Mouse (Mus musculus) thymus, postnatal 14 days (tissue): ENCODE measurements around the gene Asb3.
A peak's percentile ranks its signal among the peaks of the same experiment; 100 is the strongest.

Experiments
- DNase-seq: peaks from one replicate; pipeline ENCODE4 v3.0.0; 2021

The Asb3 gene

DNA sequence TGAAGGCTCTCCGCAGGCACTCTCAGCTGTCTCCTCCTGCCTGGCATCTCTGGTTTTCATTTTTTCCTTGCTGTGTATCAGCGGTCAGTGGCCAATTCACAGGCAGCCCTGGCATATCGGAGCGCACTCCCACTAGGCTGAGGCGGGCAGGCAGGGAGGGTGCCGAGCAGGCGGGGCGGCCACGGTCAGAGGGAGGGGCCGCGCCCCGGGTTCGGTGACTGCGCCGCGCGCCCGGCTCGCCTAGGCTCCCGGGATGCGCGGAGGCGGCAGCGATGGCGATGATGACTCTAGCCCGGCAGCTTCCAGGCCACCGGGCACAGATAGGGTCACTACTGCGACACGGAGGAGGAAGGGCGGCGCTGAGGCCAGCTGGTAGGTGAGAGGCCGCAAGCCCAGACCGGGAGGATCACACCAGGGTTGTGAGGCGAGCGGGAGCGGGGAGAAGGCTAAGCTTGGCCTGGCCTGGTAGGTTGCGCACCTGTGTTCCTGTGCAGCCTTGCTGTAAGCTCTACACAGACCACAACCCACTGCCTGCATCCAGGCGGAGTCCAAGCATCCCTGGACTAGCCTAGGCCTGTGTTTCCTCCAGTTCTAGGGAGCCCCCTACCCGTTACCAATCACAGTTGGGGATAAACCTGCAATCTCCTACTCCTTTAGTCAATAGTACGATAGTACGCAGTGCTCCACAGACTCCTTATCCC is at the start of gene Asb3, which contains the start of gene Gpr75:
Gene Asb3, plus strand, starts transcription at position 246 of the 701 bp plus-strand sequence.
Gene Gpr75, plus strand, starts transcription at position 188 of the 701 bp plus-strand sequence.
- DNase-seq: peak; percentile 4

DNA sequence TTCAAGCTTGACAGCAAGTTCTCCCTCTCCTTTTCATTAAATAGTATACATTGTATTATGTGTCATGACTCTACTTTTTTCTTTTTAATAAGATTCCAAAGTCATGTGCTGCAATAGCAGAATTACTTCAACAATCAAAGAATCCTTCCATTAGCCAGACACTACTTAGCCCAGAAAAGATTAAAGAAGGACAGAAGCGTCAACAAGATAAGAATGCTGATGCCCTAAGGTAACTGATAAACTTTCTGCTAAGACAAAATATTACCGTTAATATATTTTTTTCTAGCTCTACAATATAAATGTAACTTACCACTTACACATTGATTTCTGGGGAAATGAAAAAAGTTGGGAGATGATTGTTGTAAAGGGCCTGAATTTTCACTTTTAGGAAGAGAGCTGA is 46.4 kb upstream of the Asb3 start:
- DNase-seq: no peak

DNA sequence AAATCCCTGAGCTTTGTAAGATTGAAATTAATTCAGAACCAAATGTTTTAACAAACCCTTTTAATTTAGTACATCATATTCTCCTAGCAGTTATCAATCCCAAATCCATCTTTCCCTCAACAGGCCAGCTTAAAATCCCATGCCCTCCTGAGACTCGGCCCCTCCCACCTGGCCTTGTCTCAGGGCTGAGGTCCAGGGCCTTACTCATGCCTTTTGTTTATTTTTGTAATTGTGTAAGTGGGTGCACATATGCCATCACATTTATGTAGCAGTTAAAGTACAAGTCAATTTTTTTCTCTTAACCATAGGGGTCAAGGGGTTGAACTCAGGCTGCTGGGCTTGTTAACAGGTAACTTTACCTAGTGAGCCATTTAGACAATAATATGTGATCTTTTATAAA is 40.9 kb upstream of the Asb3 start:
- no peak for DNase-seq

DNA sequence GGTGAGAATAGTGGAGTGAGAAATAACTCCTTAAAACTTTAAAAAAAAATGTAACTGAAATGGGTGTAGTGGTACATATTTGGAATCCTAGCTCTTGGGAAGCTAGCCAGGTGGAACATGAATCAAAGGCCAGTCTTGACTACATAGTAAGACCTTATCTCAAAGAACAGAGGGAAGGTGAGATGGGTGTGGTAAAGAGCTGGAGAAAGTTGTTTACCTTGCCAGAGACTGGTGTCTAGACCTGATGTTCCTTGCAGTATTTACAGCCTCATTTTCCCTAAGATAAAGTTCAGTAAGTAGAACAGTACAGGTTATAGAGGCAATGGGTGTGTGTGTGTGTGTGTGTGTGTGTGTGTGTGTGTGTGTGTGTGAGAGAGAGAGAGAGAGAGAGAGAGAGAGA is 12.8 kb upstream of the Asb3 start:
- no peak for DNase-seq

DNA sequence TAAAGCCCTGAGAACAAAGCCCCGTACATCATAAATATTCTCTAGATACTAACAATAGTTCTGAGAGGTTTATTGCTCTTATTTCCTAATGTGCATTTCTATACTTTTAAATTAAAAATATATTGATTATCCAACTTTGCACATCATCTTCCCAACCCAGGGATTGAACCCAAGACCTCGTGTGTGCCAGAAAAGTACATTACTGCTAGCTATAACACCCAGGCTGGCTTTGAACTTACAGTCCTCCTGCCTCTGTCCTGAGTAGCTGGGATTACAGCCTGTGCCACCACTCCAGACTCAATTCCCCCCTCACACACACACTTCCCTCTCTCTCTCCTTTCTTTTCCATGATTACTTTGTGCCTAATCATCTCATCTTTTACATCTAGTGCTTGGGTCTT is 2.9 kb downstream of the Asb3 start:
- no peak for DNase-seq

DNA sequence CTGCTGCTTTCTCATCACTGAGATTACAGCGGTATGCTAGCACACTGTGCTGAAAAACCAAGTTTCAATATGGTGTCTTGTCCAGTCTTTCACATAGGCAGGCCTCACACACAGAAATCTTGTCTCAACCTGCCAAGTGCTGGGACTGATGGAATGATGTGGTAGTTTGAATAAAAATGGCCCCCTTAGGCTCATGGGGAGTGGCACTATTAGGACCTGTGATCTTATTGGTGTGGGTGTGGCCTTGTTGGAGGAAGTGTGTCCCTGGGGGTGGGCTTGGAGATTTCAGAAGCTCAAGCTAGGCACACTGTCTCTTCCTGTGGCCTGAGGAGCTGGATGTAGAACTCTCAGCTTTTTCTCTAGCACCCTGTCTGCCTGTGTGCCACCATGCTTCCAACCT is 11.0 kb downstream of the Asb3 start:
- no peak for DNase-seq

DNA sequence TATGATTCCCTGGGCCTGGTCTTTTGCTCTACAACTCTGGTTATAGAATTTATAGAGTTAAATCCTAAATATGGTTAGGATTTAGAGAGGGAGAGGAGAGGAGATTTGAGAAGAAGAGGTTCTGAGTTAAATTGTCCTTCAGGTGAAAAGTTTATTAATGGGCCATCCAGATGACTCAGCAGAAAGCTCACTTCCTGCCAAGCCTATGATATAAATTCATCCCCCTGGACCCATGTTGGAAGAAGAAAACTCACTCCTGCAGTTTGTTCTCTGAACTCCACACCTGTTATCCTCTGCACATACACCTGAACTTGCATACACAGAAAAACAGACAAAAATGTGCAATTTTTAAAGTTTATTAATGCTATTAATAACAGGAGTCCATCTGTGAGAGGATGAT is 14.1 kb downstream of the Asb3 start:
- no peak for DNase-seq

DNA sequence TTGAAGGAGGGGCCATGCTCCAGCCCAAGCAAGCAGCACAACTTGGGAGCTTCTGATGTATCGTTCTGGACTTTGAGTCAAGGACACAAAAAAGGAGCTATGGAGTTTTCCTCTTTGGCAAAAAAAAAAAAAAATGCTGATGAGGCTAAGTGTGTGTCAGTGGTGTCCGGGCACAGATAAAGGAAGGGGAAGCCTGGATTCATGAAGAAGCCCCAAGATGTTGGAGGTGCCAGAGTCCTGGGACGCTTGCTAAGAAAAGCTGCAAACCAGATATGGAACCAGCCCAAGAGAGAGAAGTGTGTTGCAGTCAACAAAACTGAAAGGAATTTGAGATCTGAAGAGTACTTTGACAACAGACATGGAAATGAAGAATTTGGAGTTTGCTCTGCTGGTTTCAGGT is 27.1 kb downstream of the Asb3 start:
- no peak for DNase-seq

DNA sequence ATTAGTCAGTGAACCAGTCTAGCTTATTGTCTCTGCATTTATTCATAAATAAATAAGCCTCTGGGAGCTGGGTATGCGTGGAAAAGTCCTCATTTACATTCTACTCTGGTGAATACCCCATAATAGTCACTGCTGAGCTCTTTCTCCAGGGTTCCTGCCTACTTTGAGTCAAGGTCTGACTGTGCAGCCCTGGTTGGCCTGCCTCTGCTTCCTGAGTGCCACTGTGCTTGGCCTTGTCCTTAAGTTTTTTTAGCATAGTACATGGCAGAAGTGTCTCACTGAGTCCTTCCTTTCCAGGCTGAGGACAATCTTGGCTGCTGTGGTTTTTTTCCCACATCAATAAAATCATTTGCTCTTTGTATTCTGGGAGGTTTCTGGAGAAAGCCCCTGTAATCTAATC is 35.4 kb downstream of the Asb3 start:
- no peak for DNase-seq

DNA sequence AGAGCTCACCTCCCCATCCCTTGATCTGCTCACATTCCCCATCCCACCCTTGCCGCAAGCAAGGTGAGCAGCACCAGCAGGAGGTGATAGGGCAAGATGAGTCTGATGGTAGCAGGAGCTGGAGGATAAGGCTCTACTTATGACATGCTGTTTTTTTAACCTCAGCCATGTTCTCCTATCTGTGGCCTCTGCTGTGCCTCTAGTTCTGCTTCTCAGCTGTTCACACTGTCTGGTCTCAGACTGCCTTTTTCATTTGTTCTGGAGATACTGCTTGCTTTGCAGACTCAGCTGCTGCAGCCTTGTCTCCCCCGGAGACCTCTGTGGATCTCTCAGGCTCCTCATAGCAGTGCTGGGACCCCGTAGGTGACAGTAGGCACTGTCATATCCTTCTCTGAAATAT is 38.1 kb downstream of the Asb3 start:
- DNase-seq: no peak

DNA sequence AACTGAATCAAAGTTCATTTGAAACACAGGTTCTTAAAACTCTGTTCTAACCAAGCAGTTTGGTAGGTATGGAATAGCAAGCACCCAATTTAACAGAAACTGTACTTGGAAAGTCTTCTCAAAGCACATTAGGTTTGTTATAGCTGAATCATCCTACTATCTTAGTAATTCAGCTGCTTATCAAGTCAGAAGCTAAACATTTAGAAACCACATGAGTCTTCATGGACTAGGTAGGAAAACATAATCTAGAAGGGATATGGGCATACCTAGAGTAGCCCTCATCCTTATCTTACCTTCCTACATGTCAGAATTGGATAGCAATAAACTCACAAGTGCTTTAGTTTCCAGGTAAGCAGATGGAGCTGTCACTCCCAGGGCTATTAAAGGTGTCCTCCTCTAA is 42.9 kb downstream of the Asb3 start:
- no peak for DNase-seq

DNA sequence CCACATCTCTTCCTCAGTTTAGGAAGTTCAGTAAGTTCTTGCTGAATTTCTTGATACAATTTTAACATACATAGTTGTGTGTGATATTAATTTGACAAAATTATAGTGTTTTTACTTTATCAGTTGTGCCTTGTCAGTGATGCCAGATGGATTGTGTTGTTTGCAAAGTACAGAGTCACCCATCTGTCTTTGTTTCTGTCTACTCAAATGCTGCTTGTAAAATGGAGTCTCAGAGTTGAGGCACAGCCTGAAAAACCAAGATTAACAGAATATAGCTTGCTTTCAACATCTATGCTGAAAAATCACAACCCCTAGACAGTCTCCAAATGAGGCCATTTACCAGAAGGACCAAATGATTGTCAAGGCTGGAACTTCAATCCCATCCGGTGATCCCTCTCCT is 43.3 kb downstream of the Asb3 start:
- DNase-seq: no peak

DNA sequence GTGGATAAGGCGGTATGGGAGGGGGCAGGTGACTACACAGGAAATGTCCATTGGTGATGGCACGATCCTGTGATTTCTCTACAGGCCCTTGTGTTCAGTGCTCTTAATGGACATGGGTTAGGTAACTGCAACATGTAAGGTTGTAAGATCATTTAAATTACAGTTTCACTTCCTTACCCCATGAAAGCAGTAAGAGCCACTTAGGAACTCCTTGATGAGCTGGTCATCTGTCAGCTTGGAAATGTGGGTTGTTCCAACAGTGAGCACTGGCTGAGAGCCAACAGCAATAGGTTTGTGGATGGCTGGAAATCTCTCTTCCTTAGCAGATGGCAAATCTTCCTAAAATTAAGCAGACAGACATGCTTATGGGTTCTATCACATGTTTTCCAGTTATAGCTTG is 58.3 kb downstream of the Asb3 start:
- no peak for DNase-seq

DNA sequence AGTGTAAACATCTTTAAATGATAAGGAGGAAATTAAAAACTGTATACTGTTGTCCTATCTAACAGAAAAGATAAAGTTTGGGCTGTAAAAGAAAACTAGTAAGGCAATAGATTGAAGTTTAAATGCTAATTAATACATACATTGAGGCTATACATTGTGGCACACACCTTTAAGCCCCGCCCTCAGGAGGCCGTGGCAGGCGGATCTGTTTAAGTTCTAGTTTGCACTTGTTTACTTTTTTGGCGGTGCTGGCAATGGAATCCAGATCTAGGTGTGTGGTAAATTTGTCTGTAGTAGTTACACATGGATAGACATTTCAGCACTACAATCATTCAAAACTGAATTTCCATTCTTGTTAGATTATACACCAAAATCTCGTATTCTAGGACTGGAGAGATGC is 67.6 kb downstream of the Asb3 start:
- DNase-seq: peak; percentile 7

DNA sequence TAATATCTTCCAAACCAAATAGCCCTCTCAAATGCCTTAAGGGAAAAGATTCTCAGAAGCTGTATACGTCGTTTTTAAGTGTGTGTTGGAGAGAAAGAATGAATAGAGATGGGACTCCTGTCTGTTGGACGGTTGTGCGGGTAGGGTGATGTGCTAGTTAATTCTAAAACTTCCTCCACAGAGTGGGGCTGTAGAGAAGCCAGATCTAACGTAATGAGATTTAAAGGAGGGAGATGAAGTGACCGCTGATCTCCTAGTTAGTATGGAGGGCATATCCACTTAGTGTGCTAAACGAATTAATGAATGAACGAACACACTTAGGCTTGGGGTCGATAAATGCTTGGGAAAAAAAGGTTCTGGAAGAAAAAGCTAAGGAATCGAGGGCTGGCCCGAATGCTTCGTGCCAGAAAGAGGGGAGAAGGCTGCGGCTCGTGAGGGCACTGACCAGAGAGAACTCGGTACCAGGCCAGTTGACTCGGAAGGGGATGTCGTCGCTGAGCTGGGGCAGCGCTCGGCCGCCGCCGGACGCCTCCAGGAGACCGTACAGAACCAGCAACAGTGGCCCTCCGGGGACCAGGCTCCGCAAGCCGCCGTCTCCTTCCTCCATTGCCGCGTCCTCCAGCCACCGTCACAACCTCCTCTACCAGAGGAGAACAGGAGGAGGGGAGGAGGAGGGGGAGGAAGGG is 68.4 kb downstream of the Asb3 start:
- DNase-seq: peak; percentile 70

DNA sequence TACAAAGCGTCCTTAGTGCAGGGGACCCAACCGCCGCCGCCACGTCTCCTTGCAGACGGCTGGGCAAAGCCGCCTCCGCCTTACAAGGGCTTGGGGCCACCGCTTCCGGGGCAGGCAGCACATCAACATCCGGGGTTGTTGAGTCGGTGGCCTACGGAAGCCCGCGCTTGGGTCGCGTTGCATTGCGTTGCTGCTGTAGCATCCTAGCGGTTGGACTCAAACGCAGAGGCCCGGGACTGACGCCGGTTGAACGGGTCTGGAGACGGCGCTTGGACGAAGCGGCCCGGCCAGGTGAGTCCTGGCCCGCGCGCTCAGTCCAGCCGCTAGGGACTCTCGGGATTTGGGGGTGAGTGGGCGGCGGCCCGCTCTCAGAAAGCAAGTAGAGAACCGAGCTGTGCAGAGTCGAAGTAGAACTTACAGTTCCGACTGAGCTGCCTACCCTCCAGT is 69.1 kb downstream of the Asb3 start, which contains the start of gene Erlec1:
Gene Erlec1, minus strand, starts transcription at position 57 of the 447 bp plus-strand sequence.
- DNase-seq: peak; percentile 91

DNA sequence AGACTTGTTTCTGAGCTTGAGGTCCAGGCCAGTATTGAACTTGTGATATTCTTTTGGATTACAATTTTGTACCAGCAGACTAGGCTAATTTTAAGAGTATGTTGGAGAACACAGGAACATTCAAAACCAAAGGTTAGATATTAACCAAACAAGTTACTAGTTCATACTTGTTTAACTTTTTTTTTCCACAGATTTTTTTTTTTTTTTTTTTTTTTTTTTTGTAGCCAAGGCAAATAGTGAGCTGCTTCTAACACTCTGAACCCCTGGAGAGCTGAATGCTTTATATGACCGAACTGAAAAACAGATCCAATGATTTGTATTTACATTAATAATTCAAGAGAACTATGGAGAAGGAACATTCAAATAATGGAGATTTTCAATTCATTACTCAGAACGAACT is 100.0 kb downstream of the Asb3 start:
- no peak for DNase-seq

DNA sequence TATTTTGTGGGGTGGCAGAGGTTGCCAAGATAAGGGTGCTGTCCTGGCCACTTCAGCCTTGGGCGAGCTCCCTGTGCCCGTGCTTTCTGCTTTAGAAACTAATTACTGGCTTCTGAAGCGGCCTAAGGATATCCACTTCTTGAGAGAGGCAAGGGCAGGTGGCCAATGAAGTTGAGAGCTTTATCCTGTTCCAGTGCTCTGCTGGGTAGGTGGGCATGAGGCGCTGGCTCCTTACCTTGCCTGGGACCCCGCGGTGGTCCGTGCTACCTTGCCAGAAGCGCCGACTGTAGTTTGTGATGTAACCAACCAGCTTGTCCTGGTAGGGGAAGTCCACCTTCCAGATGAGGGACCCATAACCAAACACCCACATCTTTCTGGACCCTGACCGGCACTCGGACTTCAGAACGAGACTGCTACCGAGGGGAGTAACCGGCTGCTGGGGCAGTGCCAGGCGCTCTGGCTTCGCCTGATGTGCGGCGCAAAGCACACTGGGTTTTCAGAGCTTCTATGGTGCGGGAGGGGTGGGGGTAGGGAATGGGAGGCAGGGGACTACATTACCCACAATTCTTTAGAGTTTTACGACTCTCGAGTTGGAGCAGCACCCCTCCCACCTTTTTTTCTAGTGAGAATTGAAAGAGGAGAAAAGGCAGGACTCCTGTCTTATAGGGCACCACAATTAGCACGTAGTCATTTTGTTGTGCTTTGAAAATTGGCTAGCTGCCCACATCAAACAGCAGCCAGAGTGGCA is 100.8 kb downstream of the Asb3 start, which contains the start of gene Chac2:
Gene Chac2, minus strand, starts transcription at position 474 of the 748 bp plus-strand sequence.
- DNase-seq: peak; percentile 80

DNA sequence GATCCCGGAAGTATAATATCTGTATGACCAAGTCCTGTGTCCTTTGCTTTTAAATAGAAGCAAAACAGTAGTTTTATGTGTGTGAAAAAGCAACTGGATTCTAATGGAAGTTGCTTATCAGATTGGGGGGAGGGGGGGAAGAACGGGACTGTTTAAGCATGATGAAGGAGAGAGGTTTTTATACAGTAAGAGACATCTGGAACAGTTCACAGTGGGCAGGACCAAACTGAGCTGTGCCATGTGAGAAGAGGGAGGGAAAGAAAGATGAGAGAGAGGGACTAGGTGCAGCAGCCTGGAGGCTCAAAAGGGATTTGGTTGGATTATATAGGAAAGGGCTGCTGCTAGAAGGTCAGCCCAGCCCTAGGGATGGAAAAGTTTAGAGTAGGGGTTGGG is 101.4 kb downstream of the Asb3 start:
- DNase-seq: peak; percentile 8

DNA sequence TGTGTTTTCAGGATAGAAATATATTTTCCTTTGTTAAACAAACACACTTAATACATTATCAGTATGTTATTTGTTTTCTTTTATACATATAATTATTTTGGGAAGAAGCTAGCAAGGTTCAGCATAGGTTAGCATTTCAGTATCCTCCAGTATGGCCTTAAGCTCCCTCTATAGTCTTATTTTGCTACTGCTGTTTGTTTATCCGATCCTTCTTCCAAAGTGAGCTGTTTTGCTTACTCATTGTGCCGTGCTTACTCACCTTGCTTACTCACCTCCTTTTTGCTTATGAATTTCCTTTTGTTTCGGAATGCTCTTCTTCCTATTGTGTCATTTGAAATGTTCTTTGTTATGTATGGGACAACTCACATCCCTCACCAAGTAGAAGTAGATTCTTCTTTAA is 111.5 kb downstream of the Asb3 start:
- DNase-seq: no peak

DNA sequence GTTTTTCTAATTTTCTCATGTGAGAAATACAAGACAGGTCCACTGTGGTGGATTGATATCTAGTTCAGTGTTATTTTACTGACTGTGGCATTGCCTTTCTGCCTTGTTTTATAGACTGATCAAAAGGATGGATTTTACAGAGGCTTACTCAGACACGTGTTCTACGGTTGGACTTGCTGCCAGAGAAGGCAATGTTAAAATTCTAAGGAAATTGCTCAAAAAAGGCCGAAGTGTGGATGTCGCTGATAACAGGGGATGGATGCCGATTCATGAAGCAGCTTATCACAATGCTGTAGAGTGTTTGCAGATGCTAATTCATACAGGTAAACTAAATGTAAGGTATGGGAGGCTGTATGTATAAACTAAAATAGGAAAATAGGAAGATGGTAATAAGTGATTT is 113.0 kb downstream of the Asb3 start:
- no peak for DNase-seq

DNA sequence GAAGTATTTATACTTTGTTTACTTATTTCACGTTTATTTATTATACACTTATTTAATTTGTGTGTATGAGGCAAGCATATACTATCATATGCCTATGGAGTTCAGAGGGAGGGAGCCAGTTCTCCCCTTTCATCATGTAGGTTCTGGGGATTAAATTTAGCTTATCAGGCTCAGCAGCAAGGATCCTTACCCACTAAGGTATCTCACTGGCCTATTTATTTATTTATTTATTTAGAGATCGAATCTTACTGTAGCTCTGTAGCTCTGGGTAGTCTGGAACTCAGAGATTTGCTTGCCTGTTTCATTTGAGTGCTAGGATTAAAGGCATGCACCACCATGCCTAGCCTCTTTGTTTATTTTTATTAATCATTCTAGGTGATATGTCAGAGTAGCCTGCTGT is 113.5 kb downstream of the Asb3 start:
- no peak for DNase-seq

DNA sequence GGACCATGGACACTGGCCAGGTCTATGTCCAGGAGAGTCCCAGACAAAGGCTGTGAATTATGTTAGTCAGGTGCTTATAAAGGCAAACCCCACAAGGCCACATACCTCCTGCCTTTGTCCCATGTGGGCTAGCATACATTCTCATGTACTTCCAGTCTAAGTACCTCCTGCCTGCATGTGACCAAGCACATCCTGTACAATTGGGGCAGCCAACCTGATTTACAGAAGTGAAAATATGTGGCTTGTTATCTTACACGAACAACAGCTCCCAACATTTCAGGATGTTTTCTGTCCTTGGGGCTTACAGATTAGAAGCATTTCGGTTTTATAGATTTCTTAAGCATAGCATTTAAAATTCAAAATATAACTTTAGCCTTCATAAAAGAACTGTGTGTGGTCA is 114.8 kb downstream of the Asb3 start:
- no peak for DNase-seq
